In genomic region chr11:106122736-106123135, GRCm38 (mm10) we compare ENCODE assay signal across 9 mouse cellular contexts. TPM values are rescaled to one million over a fixed set of nuclear protein-coding genes. Genes with fewer than 3 reads are reported as not detected.
A peak's percentile ranks its signal among the peaks of the same experiment; 100 is the strongest.
DNase-seq lines count a peak whose midpoint lies in the region; ATAC-seq and TF ChIP-seq lines count a peak whose summit lies in the region.
"Had no signal": no experiment of that assay in that cellular context is flagged by ENCODE, and none has a peak within 500 bp of the region (broad histone marks: within the 10 kb centered on the region; RNA-seq: fewer than 3 reads in every experiment).

No protein-coding gene starts in this region.

- TF ChIP-seq CTCF in left cerebral cortex, adult 2 months (IDR thresholded peaks at IDR 0.05): no peak

- H3K36me3 ChIP-seq in heart, embryonic 16.5 days (ENCODE audit: control insufficient read depth, insufficient read depth): peaks cover 32% of the 10 kb centered on the region
- peaks cover 2% of the 10 kb centered on the region; the same call in 1 of the 2 replicates for H3K36me3 ChIP-seq in liver, embryonic 16.5 days (ENCODE audit: control insufficient read depth, insufficient read depth)
- H3K36me3 ChIP-seq in midbrain, embryonic 13.5 days: peaks cover 55% of the 10 kb centered on the region
- H3K36me3 ChIP-seq in forebrain, embryonic 16.5 days (ENCODE audit: control insufficient read depth, insufficient read depth): peaks cover 19% of the 10 kb centered on the region
- H3K36me3 ChIP-seq in midbrain, embryonic 16.5 days (ENCODE audit: control insufficient read depth, insufficient read depth, low read length): peaks cover 21% of the 10 kb centered on the region

- peak overlapping the region; percentile 5; the same call in 1 of the 2 replicates for H3K27ac ChIP-seq in left cerebral cortex, adult 2 months
- peak overlapping the region; percentile 66 for H3K27ac ChIP-seq in heart, embryonic 16.5 days (ENCODE audit: low read length)
- H3K27ac ChIP-seq in liver, embryonic 16.5 days (ENCODE audit: low read length): no peak overlapping the region
- no peak overlapping the region for H3K27ac ChIP-seq in midbrain, embryonic 13.5 days
- H3K27ac ChIP-seq in forebrain, embryonic 16.5 days (ENCODE audit: low read length): no peak overlapping the region
- no peak overlapping the region for H3K27ac ChIP-seq in midbrain, embryonic 16.5 days (ENCODE audit: low read length)

- DNase-seq in left cerebral cortex, adult 2 months (ENCODE audit: extremely low spot score in 1 of 2, low spot score in 2 of 2): no peak
- DNase-seq in left cerebral cortex, postnatal 4 days: no peak
- peak; percentile 33 to 63 for DNase-seq in spleen, postnatal 4 days (ENCODE audit: low spot score in 2 of 2)

- peak; percentile 32; the same call in 1 of the 2 replicates for ATAC-seq in heart, embryonic 16.5 days (replicated peaks; ENCODE audit: extremely low read depth, insufficient read depth, low FRiP score)
- peak; percentile 41; the same call in 1 of the 2 replicates for ATAC-seq in liver, embryonic 16.5 days (ENCODE audit: low read depth)
- no peak for ATAC-seq in midbrain, embryonic 13.5 days
- no peak for ATAC-seq in forebrain, embryonic 16.5 days
- ATAC-seq in midbrain, embryonic 16.5 days: no peak

- H3K9ac ChIP-seq in heart, embryonic 16.5 days (ENCODE audit: low read length): no peak overlapping the region
- no peak overlapping the region for H3K9ac ChIP-seq in liver, embryonic 16.5 days (ENCODE audit: low read depth, low read length)
- H3K9ac ChIP-seq in midbrain, embryonic 13.5 days (replicated peaks): no peak overlapping the region
- no peak overlapping the region for H3K9ac ChIP-seq in forebrain, embryonic 16.5 days (replicated peaks; ENCODE audit: low read depth, low read length)
- H3K9ac ChIP-seq in midbrain, embryonic 16.5 days (ENCODE audit: low read depth, low read length): no peak overlapping the region

- no peaks in the 10 kb centered on the region for H3K27me3 ChIP-seq in heart, embryonic 16.5 days (ENCODE audit: control insufficient read depth, insufficient read depth, low read length)
- H3K27me3 ChIP-seq in liver, embryonic 16.5 days (ENCODE audit: control insufficient read depth, insufficient read depth, low read depth, low read length): no peaks in the 10 kb centered on the region
- H3K27me3 ChIP-seq in midbrain, embryonic 13.5 days: no peaks in the 10 kb centered on the region
- H3K27me3 ChIP-seq in forebrain, embryonic 16.5 days (replicated peaks; ENCODE audit: control insufficient read depth, insufficient read depth, low read length): no peaks in the 10 kb centered on the region
- H3K27me3 ChIP-seq in midbrain, embryonic 16.5 days (ENCODE audit: control insufficient read depth, insufficient read depth, low read depth, low read length): no peaks in the 10 kb centered on the region

- no peaks in the 10 kb centered on the region for H3K4me1 ChIP-seq in heart, embryonic 16.5 days (ENCODE audit: control insufficient read depth, insufficient read depth, low read length)
- no peaks in the 10 kb centered on the region; the same call in 1 of the 2 replicates for H3K4me1 ChIP-seq in liver, embryonic 16.5 days (ENCODE audit: control insufficient read depth, low read depth, low read length)
- H3K4me1 ChIP-seq in midbrain, embryonic 13.5 days (replicated peaks): no peaks in the 10 kb centered on the region
- no peaks in the 10 kb centered on the region for H3K4me1 ChIP-seq in forebrain, embryonic 16.5 days (replicated peaks; ENCODE audit: control insufficient read depth, insufficient read depth, low read length)
- H3K4me1 ChIP-seq in midbrain, embryonic 16.5 days (ENCODE audit: control insufficient read depth, insufficient read depth, low read length): no peaks in the 10 kb centered on the region

- no peak overlapping the region for H3K4me3 ChIP-seq in left cerebral cortex, adult 2 months
- H3K4me3 ChIP-seq in heart, embryonic 16.5 days (ENCODE audit: low read length): no peak overlapping the region
- H3K4me3 ChIP-seq in liver, embryonic 16.5 days (ENCODE audit: low read depth, low read length): no peak overlapping the region
- no peak overlapping the region for H3K4me3 ChIP-seq in midbrain, embryonic 13.5 days (replicated peaks)
- no peak overlapping the region for H3K4me3 ChIP-seq in forebrain, embryonic 16.5 days (replicated peaks; ENCODE audit: low read length)
- H3K4me3 ChIP-seq in midbrain, embryonic 16.5 days (ENCODE audit: low read depth, low read length): no peak overlapping the region

- no peaks in the 10 kb centered on the region for H3K9me3 ChIP-seq in heart, embryonic 16.5 days (replicated peaks; ENCODE audit: control insufficient read depth, low read length)
- no peaks in the 10 kb centered on the region for H3K9me3 ChIP-seq in liver, embryonic 16.5 days (replicated peaks; ENCODE audit: control insufficient read depth, low read length)
- no peaks in the 10 kb centered on the region for H3K9me3 ChIP-seq in midbrain, embryonic 13.5 days
- H3K9me3 ChIP-seq in forebrain, embryonic 16.5 days (ENCODE audit: control insufficient read depth, low read length): no peaks in the 10 kb centered on the region
- H3K9me3 ChIP-seq in midbrain, embryonic 16.5 days (replicated peaks; ENCODE audit: control insufficient read depth, low read length, poor library complexity, severe bottlenecking): no peaks in the 10 kb centered on the region

- intact Hi-C loops in left cerebral cortex, adult 2 months (cut with DNase I): no loop called here
- intact Hi-C loops in left cerebral cortex, postnatal 4 days (cut with DNase I): no loop called here

- WGBS in heart, embryonic 16.5 days: 57% methylated on average over 3 of the region's 3 CpGs
- WGBS in liver, embryonic 16.5 days (ENCODE audit: insufficient replicate concordance): 13% methylated on average over 3 of the region's 3 CpGs
- WGBS in midbrain, embryonic 13.5 days: 94% methylated on average over 3 of the region's 3 CpGs
- WGBS in forebrain, embryonic 16.5 days: 86% methylated on average over 3 of the region's 3 CpGs
- 90% methylated on average over 3 of the region's 3 CpGs for WGBS in midbrain, embryonic 16.5 days

- no peak overlapping the region for H3K4me2 ChIP-seq in heart, embryonic 16.5 days (ENCODE audit: low read depth, low read length)
- H3K4me2 ChIP-seq in liver, embryonic 16.5 days (ENCODE audit: low read depth, low read length): no peak overlapping the region
- H3K4me2 ChIP-seq in midbrain, embryonic 13.5 days (replicated peaks): no peak overlapping the region
- no peak overlapping the region for H3K4me2 ChIP-seq in forebrain, embryonic 16.5 days (ENCODE audit: low read length)
- H3K4me2 ChIP-seq in midbrain, embryonic 16.5 days (ENCODE audit: low read length): no peak overlapping the region

RNA-seq across cellular contexts. Expression of gene Gm10840, which starts 37.9 kb away (rescaled TPM):
- not detected for total RNA-seq in left cerebral cortex, adult 2 months (2021)
- not detected for total RNA-seq in left cerebral cortex, postnatal 4 days (2021)
- not detected in 2 replicates for polyA plus RNA-seq in heart, embryonic 16.5 days (2015; fragmentation: Nextera tagmentation; extraction: Ambion mirVana)
- not detected in 2 replicates for polyA plus RNA-seq in liver, embryonic 16.5 days (2015; fragmentation: Nextera tagmentation; extraction: Ambion mirVana)
- 1.7 TPM in 1 of 2 replicates, not detected in the other for polyA plus RNA-seq in midbrain, embryonic 13.5 days (2015; fragmentation: Nextera tagmentation; extraction: Ambion mirVana)
- 1.1 and 1.2 TPM in 2 replicates for polyA plus RNA-seq in forebrain, embryonic 16.5 days (2015; fragmentation: Nextera tagmentation; extraction: Ambion mirVana)
- polyA plus RNA-seq in midbrain, embryonic 16.5 days (2015; fragmentation: Nextera tagmentation; extraction: Ambion mirVana): not detected in 2 replicates
- total RNA-seq: left cerebral cortex, postnatal 25 days had no signal

RNA-seq across cellular contexts. Expression of gene Limd2, which starts 37.9 kb away (rescaled TPM):
- total RNA-seq in left cerebral cortex, adult 2 months (2021): 10 to 100 TPM; 78.1 to 96.5 TPM
- total RNA-seq in left cerebral cortex, postnatal 4 days (2021): 10 to 100 TPM; 81.2 to 84.6 TPM
- polyA plus RNA-seq in heart, embryonic 16.5 days (2015; fragmentation: Nextera tagmentation; extraction: Ambion mirVana): 95.5 and 107 TPM in 2 replicates
- 76.8 and 79.6 TPM in 2 replicates for polyA plus RNA-seq in liver, embryonic 16.5 days (2015; fragmentation: Nextera tagmentation; extraction: Ambion mirVana)
- polyA plus RNA-seq in midbrain, embryonic 13.5 days (2015; fragmentation: Nextera tagmentation; extraction: Ambion mirVana): 211 TPM in 2 replicates
- 205 and 209 TPM in 2 replicates for polyA plus RNA-seq in forebrain, embryonic 16.5 days (2015; fragmentation: Nextera tagmentation; extraction: Ambion mirVana)
- polyA plus RNA-seq in midbrain, embryonic 16.5 days (2015; fragmentation: Nextera tagmentation; extraction: Ambion mirVana): 143 and 158 TPM in 2 replicates

RNA-seq across cellular contexts. Expression of gene Map3k3, which starts 38.3 kb away (rescaled TPM):
- 10 to 100 TPM; 29.5 to 31.7 TPM for total RNA-seq in left cerebral cortex, adult 2 months (2021)
- 10 to 100 TPM; 30.7 to 31.9 TPM for total RNA-seq in left cerebral cortex, postnatal 4 days (2021)
- polyA plus RNA-seq in heart, embryonic 16.5 days (2015; fragmentation: Nextera tagmentation; extraction: Ambion mirVana): 17.6 and 21.7 TPM in 2 replicates
- polyA plus RNA-seq in liver, embryonic 16.5 days (2015; fragmentation: Nextera tagmentation; extraction: Ambion mirVana): 2.4 and 3.6 TPM in 2 replicates
- polyA plus RNA-seq in midbrain, embryonic 13.5 days (2015; fragmentation: Nextera tagmentation; extraction: Ambion mirVana): 12.5 and 14.5 TPM in 2 replicates
- 14.7 and 15.6 TPM in 2 replicates for polyA plus RNA-seq in forebrain, embryonic 16.5 days (2015; fragmentation: Nextera tagmentation; extraction: Ambion mirVana)
- polyA plus RNA-seq in midbrain, embryonic 16.5 days (2015; fragmentation: Nextera tagmentation; extraction: Ambion mirVana): 10.9 and 12.3 TPM in 2 replicates

RNA-seq across cellular contexts. Expression of gene Taco1, which starts 56.9 kb away (rescaled TPM):
- total RNA-seq in left cerebral cortex, adult 2 months (2021): 10 to 100 TPM; 18.0 to 20.2 TPM
- 10 to 100 TPM; 12.3 to 12.8 TPM for total RNA-seq in left cerebral cortex, postnatal 4 days (2021)
- 13.0 and 15.6 TPM in 2 replicates for polyA plus RNA-seq in heart, embryonic 16.5 days (2015; fragmentation: Nextera tagmentation; extraction: Ambion mirVana)
- 5.6 and 6.4 TPM in 2 replicates for polyA plus RNA-seq in liver, embryonic 16.5 days (2015; fragmentation: Nextera tagmentation; extraction: Ambion mirVana)
- 8.3 and 9.6 TPM in 2 replicates for polyA plus RNA-seq in midbrain, embryonic 13.5 days (2015; fragmentation: Nextera tagmentation; extraction: Ambion mirVana)
- polyA plus RNA-seq in forebrain, embryonic 16.5 days (2015; fragmentation: Nextera tagmentation; extraction: Ambion mirVana): 7.0 and 7.5 TPM in 2 replicates
- polyA plus RNA-seq in midbrain, embryonic 16.5 days (2015; fragmentation: Nextera tagmentation; extraction: Ambion mirVana): 7.6 and 8.0 TPM in 2 replicates

Comparison
In these comparisons a context has a peak if more than half of its experiments do, and no peak if none do; other contexts are left out.
1. DNase-seq: peak in spleen, postnatal 4 days (2 of 2); none in left cerebral cortex, adult 2 months (0 of 2) and left cerebral cortex, postnatal 4 days (single experiment).
2. H3K27ac ChIP-seq: peak in left cerebral cortex, adult 2 months (single experiment) and heart, embryonic 16.5 days (single experiment); none in liver, embryonic 16.5 days (single experiment), midbrain, embryonic 13.5 days (single experiment), forebrain, embryonic 16.5 days (single experiment) and midbrain, embryonic 16.5 days (single experiment).
3. ATAC-seq: peak in heart, embryonic 16.5 days (single experiment) and liver, embryonic 16.5 days (single experiment); none in midbrain, embryonic 13.5 days (single experiment), forebrain, embryonic 16.5 days (single experiment) and midbrain, embryonic 16.5 days (single experiment).